Mouse (Mus musculus) megakaryocyte-erythroid progenitor cell, adult 5 weeks (primary cell): ENCODE data around the gene Olfr1353. TPM values are rescaled to one million over a fixed set of nuclear protein-coding genes. Genes with fewer than 3 reads are reported as not detected.

ENCODE experiments used
- polyA plus RNA-seq: library from polyadenylated mRNA; stranded (reverse); fragments of >175 nt; gene quantifications from 2 replicates; pipeline ENCODE4 v1.2.3, GENCODE M21; 2012

The Olfr1353 gene
- polyA plus RNA-seq = 0.02 TPM in 1 of 2 replicates, not detected in the other

DNA sequence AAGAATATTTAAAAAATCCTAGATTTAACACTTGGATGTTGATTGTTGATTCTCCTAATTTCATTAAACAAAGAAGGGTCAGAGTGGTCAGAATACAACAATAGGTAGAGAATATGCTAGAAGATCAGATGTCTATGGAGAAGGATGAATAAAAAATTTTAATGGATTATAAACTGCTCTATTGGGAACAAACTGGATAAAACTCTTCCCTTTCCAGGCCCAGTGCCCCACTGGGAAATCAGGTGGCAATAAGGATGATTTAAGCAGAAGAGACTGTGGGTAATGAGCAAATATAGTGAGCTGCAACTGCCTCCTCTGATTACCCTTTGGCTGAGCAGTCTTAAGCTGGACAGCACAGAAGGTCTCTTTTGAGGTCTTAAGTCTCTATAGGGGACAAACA is at the start of gene Olfr1353:
TSS of gene Olfr1353 (plus strand) at position 301 of the 400 bp plus-strand sequence.

GRCm38 (mm10) chr10:78950336-78950735 is 12.8 kb upstream of the Olfr1353 start, which contains the start of gene Olfr8:
Gene Olfr8 (plus strand): TSS chr10:78950636.

DNA sequence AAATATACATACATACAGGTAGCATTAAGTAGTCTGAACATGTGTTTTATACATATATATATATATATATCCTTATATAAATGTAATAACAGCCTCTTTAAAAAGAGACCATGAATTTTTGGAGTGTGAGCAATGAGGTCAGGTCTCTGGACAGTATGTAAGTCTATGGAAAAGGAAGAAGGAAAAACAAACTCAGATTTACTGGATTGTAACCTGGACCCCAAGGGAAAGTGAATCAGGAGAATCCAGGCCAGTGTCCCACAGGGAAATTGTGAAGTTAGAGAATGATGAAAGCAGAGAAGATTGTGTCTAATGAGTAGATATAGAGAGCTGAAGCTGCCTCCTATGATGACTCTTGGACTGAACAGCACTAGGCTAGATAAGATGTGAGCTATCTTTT is 17.6 kb downstream of the Olfr1353 start, which contains the start of gene Olfr1352:
TSS of gene Olfr1352 (plus strand) at position 301 of the 400 bp plus-strand sequence.

GRCm38 (mm10) chr10:79012172-79012571 is 49.1 kb downstream of the Olfr1353 start, which contains the start of gene Olfr1351:
Gene Olfr1351 (plus strand): TSS chr10:79012472.

Other genes starting within 250 kb of the Olfr1353 start
- not detected in 2 replicates for gene Casp14, start 245.0 kb upstream of the Olfr1353 start, polyA plus RNA-seq
- not detected in 2 replicates for gene Ccdc105, start 210.2 kb upstream of the Olfr1353 start, polyA plus RNA-seq
- gene Slc1a6, start 182.8 kb upstream of the Olfr1353 start, polyA plus RNA-seq = not detected in 2 replicates
- not detected in 2 replicates for gene Olfr1356, start 111.1 kb upstream of the Olfr1353 start, polyA plus RNA-seq
- gene Olfr1355, start 87.8 kb upstream of the Olfr1353 start, polyA plus RNA-seq = 0.02 TPM in 1 of 2 replicates, not detected in the other
- gene Olfr1354, start 50.1 kb upstream of the Olfr1353 start, polyA plus RNA-seq = not detected in 2 replicates
- gene Olfr8, start 12.7 kb upstream of the Olfr1353 start, polyA plus RNA-seq = not detected in 2 replicates
- not detected in 2 replicates for gene Olfr1352, start 17.7 kb downstream of the Olfr1353 start, polyA plus RNA-seq
- not detected in 2 replicates for gene Olfr1351, start 49.2 kb downstream of the Olfr1353 start, polyA plus RNA-seq
- gene Olfr57, start 65.4 kb downstream of the Olfr1353 start, polyA plus RNA-seq = not detected in 2 replicates
- 0.63 and 0.91 TPM in 2 replicates for gene 2610008E11Rik, start 134.3 kb downstream of the Olfr1353 start, polyA plus RNA-seq
- not detected in 2 replicates for gene Vmn2r80, start 185.5 kb downstream of the Olfr1353 start, polyA plus RNA-seq